Mouse (Mus musculus) ES-Bruce4 (cell line): ENCODE measurements at regions not wholly inside any gene's neighbourhood (a gene's known extent, or its start where the extent isn't known, plus 50 kb on each side); places are given as distances from the start of the nearest gene placed in this dataset.

Experiments
- H3K27ac ChIP-seq: 2 replicates; pipeline ENCODE4 v1.5.1; 2012; ENCODE audit warnings: low read length, inconsistent platforms; ENCODE audit not compliant: insufficient read depth
- H3K27me3 ChIP-seq: 2 replicates; pipeline ENCODE4 v1.6.1; 2012; ENCODE audit warnings: mild to moderate bottlenecking, low read length, inconsistent platforms; ENCODE audit not compliant: control insufficient read depth, poor library complexity, insufficient read depth, severe bottlenecking
- H3K36me3 ChIP-seq: 2 replicates; pipeline ENCODE4 v1.6.1; 2012; ENCODE audit warnings: inconsistent platforms, mild to moderate bottlenecking, low read length, moderate library complexity; ENCODE audit not compliant: control insufficient read depth, poor library complexity, insufficient read depth, severe bottlenecking
- H3K4me1 ChIP-seq: one replicate; pipeline ENCODE4 v1.8.1; 2011; ENCODE audit warnings: low read length; ENCODE audit not compliant: control insufficient read depth, insufficient read depth
- H3K4me3 ChIP-seq: 2 replicates; pipeline ENCODE4 v1.5.1; 2011; ENCODE audit warnings: low read depth, mild to moderate bottlenecking, low read length
- H3K9ac ChIP-seq: 2 replicates; pipeline ENCODE4 v1.6.1; 2012; ENCODE audit warnings: low read depth, mild to moderate bottlenecking, inconsistent platforms; ENCODE audit not compliant: poor library complexity, severe bottlenecking
- H3K9me3 ChIP-seq: replicated peaks from 2 replicates; pipeline ENCODE4 v1.6.1; 2012; ENCODE audit warnings: mild to moderate bottlenecking, low read length, inconsistent platforms; ENCODE audit not compliant: control insufficient read depth, poor library complexity, insufficient read depth, severe bottlenecking
- CTCF ChIP-seq: IDR thresholded peaks from one replicate; pipeline ENCODE4 v1.8.1; 2011; ENCODE audit warnings: low read depth, low read length
- EP300 ChIP-seq: IDR thresholded peaks from 2 replicates; pipeline ENCODE4 v1.6.1; 2011; ENCODE audit warnings: low read depth, low read length; ENCODE audit not compliant: insufficient read depth
- POLR2A ChIP-seq: IDR thresholded peaks from one replicate; pipeline ENCODE4 v1.8.1; 2011; ENCODE audit warnings: low read length; ENCODE audit not compliant: insufficient read depth

GRCm38 (mm10) chrX:99602268-99602885 lies 131.3 kb upstream of the Pja1 start:
- no peak overlapping the region for H3K27ac ChIP-seq
- no peaks in the 10 kb centered on the region for H3K9me3 ChIP-seq
- H3K36me3 ChIP-seq, result no peaks in the 10 kb centered on the region
- TF ChIP-seq POLR2A, result no peak
- no peak for TF ChIP-seq CTCF
- TF ChIP-seq EP300, result no peak
- no peak overlapping the region for H3K9ac ChIP-seq
- H3K27me3 ChIP-seq, result no peaks in the 10 kb centered on the region
- no peak overlapping the region for H3K4me3 ChIP-seq
- no peaks in the 10 kb centered on the region for H3K4me1 ChIP-seq

GRCm38 (mm10) chrX:99595493-99595892 lies 124.4 kb upstream of the Pja1 start:
- H3K4me1 ChIP-seq, result peaks cover 2% of the 10 kb centered on the region
- H3K9ac ChIP-seq, result no peak overlapping the region
- no peaks in the 10 kb centered on the region for H3K9me3 ChIP-seq
- no peak overlapping the region for H3K4me3 ChIP-seq
- H3K27ac ChIP-seq, result no peak overlapping the region
- no peak for TF ChIP-seq EP300
- TF ChIP-seq POLR2A, result no peak
- TF ChIP-seq CTCF, result no peak
- H3K36me3 ChIP-seq, result no peaks in the 10 kb centered on the region
- H3K27me3 ChIP-seq, result peaks cover 1% of the 10 kb centered on the region; the same call in 1 of the 2 replicates

- peaks cover 1% of the 10 kb centered on the region; the same call in 1 of the 2 replicates for H3K27me3 ChIP-seq
- H3K27ac ChIP-seq, result no peak overlapping the region
- H3K9me3 ChIP-seq, result no peaks in the 10 kb centered on the region
- peaks cover 2% of the 10 kb centered on the region for H3K4me1 ChIP-seq
- H3K9ac ChIP-seq, result no peak overlapping the region
- H3K4me3 ChIP-seq, result no peak overlapping the region
- no peak for TF ChIP-seq CTCF
- no peak for TF ChIP-seq POLR2A
- no peak for TF ChIP-seq EP300
- no peaks in the 10 kb centered on the region for H3K36me3 ChIP-seq
Measured at GRCm38 (mm10) chrX:99593872-99594487, 122.9 kb upstream of the Pja1 start.

- Histone ChIP-seq H3K4me1 (peaks cover 2% of the 10 kb centered on the region), H3K9ac (no peak overlapping the region), H3K27ac (no peak overlapping the region), H3K4me3 (no peak overlapping the region), H3K36me3 (no peaks in the 10 kb centered on the region), H3K27me3 (peaks cover 1% of the 10 kb centered on the region; the same call in 1 of the 2 replicates), H3K9me3 (no peaks in the 10 kb centered on the region)
- no peak for TF ChIP-seq POLR2A
- TF ChIP-seq EP300, result no peak
- no peak for TF ChIP-seq CTCF
Measured at GRCm38 (mm10) chrX:99592980-99593379, 121.9 kb upstream of the Pja1 start.

GRCm38 (mm10) chrX:99587284-99587683 lies 116.2 kb upstream of the Pja1 start:
- H3K4me3 ChIP-seq, result no peak overlapping the region
- H3K9ac ChIP-seq, result no peak overlapping the region
- no peaks in the 10 kb centered on the region for H3K4me1 ChIP-seq
- TF ChIP-seq EP300 (no peak), CTCF (no peak), POLR2A (no peak)
- no peaks in the 10 kb centered on the region for H3K9me3 ChIP-seq
- no peaks in the 10 kb centered on the region; the same call in 1 of the 2 replicates for H3K27me3 ChIP-seq
- H3K36me3 ChIP-seq, result no peaks in the 10 kb centered on the region
- H3K27ac ChIP-seq, result no peak overlapping the region

GRCm38 (mm10) chrX:99586282-99586681 lies 115.2 kb upstream of the Pja1 start:
- no peaks in the 10 kb centered on the region for H3K36me3 ChIP-seq
- TF ChIP-seq EP300 (no peak), CTCF (no peak), POLR2A (no peak)
- H3K27ac ChIP-seq, result no peak overlapping the region
- no peak overlapping the region for H3K9ac ChIP-seq
- H3K4me1 ChIP-seq, result no peaks in the 10 kb centered on the region
- H3K4me3 ChIP-seq, result no peak overlapping the region
- no peaks in the 10 kb centered on the region for H3K27me3 ChIP-seq
- H3K9me3 ChIP-seq, result no peaks in the 10 kb centered on the region
